Mouse (Mus musculus) heart, embryonic 11.5 days (tissue): ENCODE results near the gene Plk3. TPM values are rescaled to one million over a fixed set of nuclear protein-coding genes. Genes with fewer than 3 reads are reported as not detected.
A peak's percentile ranks its signal among the peaks of the same experiment; 100 is the strongest.

Experiments used
- ATAC-seq: fragments of 200-750 bp; cut with Nextera tagmentation; replicated peaks from 2 replicates; pipeline ENCODE4 v1.8.0; 2017; ENCODE audit warnings: moderate library complexity; ENCODE audit not compliant: insufficient number of reproducible peaks, low FRiP score, low TSS enrichment
- H3K27ac ChIP-seq: fragments of 300-500 bp; sonication (generic); 2 replicates; pipeline ENCODE4 v1.5.1; 2014; ENCODE audit warnings: mild to moderate bottlenecking, low read depth, low read length
- H3K27me3 ChIP-seq: fragments of 300-500 bp; sonication (generic); 2 replicates; pipeline ENCODE4 v1.6.1; 2014; ENCODE audit warnings: mild to moderate bottlenecking, low read length, mixed read lengths; ENCODE audit not compliant: control insufficient read depth, insufficient read depth
- H3K36me3 ChIP-seq: fragments of 300-500 bp; sonication (generic); 2 replicates; pipeline ENCODE4 v1.6.1; 2014; ENCODE audit warnings: mild to moderate bottlenecking, low read length, moderate library complexity, mixed read lengths; ENCODE audit not compliant: control insufficient read depth, insufficient read depth
- H3K4me1 ChIP-seq: fragments of 300-500 bp; sonication (generic); 2 replicates; pipeline ENCODE4 v1.6.1; 2014; ENCODE audit warnings: low read length; ENCODE audit not compliant: control insufficient read depth, insufficient read depth
- H3K4me2 ChIP-seq: fragments of 300-500 bp; sonication (generic); 2 replicates; pipeline ENCODE4 v1.6.1; 2014; ENCODE audit warnings: mild to moderate bottlenecking, moderate library complexity
- H3K4me3 ChIP-seq: fragments of 300-500 bp; sonication (generic); 2 replicates; pipeline ENCODE4 v1.5.1; 2014; ENCODE audit warnings: low read depth, low read length
- H3K9ac ChIP-seq: fragments of 300-500 bp; sonication (generic); 2 replicates; pipeline ENCODE4 v1.6.1; 2014; ENCODE audit warnings: mild to moderate bottlenecking, low read depth, low read length, moderate library complexity
- H3K9me3 ChIP-seq: fragments of 300-500 bp; sonication (generic); replicated peaks from 2 replicates; pipeline ENCODE4 v1.6.1; 2016; ENCODE audit warnings: low read length; ENCODE audit not compliant: control insufficient read depth
- WGBS: fragments of 180-500 bp; shearing (Covaris S2); extraction: QIAGEN DNeasy Blood & Tissue Kit; methylation state at CpG from one replicate; pipeline ENCODE4 v1.1.7; 2014; ENCODE audit not compliant: insufficient replicate concordance; 5-methylcytosine and 5-hydroxymethylcytosine counted together
- polyA plus RNA-seq: library from polyadenylated mRNA; unstranded; fragments of >200 nt; fragmentation: Nextera tagmentation; extraction: Ambion mirVana; gene quantifications from 2 replicates; pipeline ENCODE4 v1.2.1, GENCODE M21; 2014

The Plk3 gene
- polyA plus RNA-seq, 1 experiment from 2014 or later: 1.3 TPM

DNA sequence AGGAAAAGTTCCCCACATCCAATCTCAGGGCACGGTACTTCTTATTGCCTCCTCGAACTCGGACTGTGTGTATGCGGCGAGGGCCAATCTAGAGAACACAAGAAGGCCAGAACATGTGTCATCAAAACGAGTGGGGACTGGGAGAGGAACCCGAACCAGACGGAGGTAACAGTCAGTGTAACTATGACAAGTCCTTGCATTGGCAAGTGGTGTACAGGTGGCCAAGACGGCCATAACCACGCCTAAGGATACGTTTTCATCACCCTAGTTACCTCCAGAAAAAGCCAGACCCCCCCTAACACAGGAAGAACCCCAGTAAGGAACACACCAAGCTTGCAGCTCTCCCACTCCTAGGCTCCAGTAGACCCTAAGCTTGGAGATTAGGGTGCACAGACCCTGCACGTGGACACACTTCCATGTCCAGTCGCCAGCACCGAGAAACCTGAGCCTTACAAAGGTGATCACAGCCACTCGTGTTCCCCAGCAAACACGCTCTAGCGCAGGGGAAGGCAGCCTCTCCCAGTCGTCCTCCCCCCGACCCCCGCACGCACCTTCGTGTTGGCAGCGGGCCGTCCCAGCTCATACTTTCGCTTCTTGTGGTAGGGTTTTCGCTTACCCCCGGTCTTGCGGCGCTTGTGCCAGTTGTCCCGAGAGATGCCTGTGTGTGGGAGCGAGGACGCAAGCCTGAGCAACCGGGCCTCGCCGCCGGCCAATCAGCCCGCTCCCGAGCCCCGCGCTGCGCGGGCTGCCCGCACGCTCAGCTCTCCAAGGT, 21.4 kb upstream of the Plk3 start:
- WGBS: 1% methylated on average over 44 of the region's 44 CpGs
- Histone ChIP-seq H3K4me3 (peak overlapping the region; percentile 78), H3K27ac (peak overlapping the region; percentile 91), H3K27me3 (no peaks in the 10 kb centered on the region), H3K9ac (peak overlapping the region; percentile 90), H3K4me2 (peak overlapping the region; percentile 75), H3K36me3 (peaks cover 32% of the 10 kb centered on the region), H3K9me3 (no peaks in the 10 kb centered on the region), H3K4me1 (peaks cover 15% of the 10 kb centered on the region; the same call in 1 of the 2 replicates)
- ATAC-seq: peak; percentile 9; the same call in 1 of the 2 replicates

DNA sequence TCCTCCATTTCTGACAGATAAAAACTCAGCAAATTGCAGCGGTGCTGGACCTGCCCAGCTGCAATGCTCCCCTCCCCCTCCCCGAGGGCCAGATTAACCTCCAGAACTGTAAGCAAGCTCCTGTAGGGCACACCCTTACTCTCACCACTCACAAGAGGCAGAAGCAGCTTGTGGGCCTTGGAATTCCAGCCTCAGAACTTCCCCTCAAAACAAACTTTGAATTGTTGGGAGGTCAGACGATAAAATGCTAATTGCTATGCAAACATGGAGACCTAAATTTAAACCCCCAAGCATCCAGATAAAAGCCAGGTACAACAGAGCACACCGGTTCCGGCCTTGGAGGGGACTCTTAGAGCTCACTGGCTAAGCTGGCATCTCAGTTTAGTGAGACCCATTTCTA, 19.0 kb upstream of the Plk3 start:
- no peak overlapping the region for H3K27ac ChIP-seq
- H3K36me3 ChIP-seq: peaks cover 34% of the 10 kb centered on the region
- no peak for ATAC-seq
- no peak overlapping the region for H3K4me3 ChIP-seq
- H3K4me1 ChIP-seq: peaks cover 15% of the 10 kb centered on the region; the same call in 1 of the 2 replicates
- H3K9ac ChIP-seq: no peak overlapping the region
- WGBS: 75% methylated on average over 5 of the region's 5 CpGs
- no peaks in the 10 kb centered on the region for H3K27me3 ChIP-seq
- H3K9me3 ChIP-seq: no peaks in the 10 kb centered on the region
- H3K4me2 ChIP-seq: no peak overlapping the region

DNA sequence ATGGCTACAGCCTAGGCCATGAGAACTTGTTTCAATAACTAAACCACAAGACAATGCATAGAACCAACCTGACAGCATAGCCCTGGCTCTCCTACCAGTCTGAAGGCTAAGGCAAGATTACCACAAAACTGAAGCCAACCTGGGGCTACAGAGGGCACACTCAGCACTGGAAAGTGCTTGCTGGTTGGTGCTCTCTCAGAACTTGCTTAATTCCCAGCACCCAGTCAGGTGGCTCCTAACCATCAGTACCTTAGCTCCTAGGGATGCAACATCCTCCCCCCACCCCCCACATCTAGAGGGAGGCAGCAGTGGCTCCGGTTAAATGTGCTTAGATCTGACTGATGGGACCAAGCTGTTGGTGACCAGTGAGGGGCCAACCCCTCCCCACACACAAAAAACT, 17.7 kb upstream of the Plk3 start:
- Histone ChIP-seq H3K9me3 (no peaks in the 10 kb centered on the region), H3K27ac (no peak overlapping the region), H3K27me3 (no peaks in the 10 kb centered on the region), H3K4me3 (no peak overlapping the region), H3K9ac (peak overlapping the region; percentile 34; the same call in 1 of the 2 replicates), H3K4me1 (peaks cover 15% of the 10 kb centered on the region; the same call in 1 of the 2 replicates), H3K4me2 (no peak overlapping the region), H3K36me3 (peaks cover 34% of the 10 kb centered on the region)
- ATAC-seq: no peak
- WGBS: 61% methylated on average over 1 of the region's 1 CpGs

DNA sequence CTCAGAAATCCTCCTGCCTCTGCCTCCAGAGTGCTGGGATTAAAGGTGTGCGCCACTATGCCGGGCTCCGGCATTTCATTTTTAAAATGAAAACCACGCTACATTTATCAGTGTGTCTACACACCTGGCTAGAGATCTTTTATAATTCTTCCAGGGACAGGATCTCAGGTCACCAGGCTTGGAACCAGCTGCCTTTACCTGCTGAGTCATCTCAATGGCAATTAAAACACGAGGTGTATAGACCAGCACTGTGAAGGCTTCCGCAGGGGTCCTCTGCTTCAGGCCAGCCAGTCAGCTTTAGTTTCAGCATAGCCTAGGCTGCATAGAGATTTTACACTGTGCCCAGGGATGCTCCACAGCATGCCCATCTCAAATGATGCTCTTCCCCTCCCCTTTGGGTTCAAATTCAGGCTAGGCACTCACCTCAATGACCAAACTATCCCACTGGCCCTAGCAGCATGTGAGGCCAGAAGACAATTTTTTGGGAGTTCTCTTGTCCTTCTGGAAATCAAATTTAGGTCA, 16.5 kb upstream of the Plk3 start:
- Histone ChIP-seq H3K36me3 (peaks cover 34% of the 10 kb centered on the region), H3K4me3 (no peak overlapping the region), H3K27ac (no peak overlapping the region), H3K9ac (no peak overlapping the region), H3K27me3 (no peaks in the 10 kb centered on the region), H3K4me2 (no peak overlapping the region), H3K9me3 (no peaks in the 10 kb centered on the region), H3K4me1 (peaks cover 15% of the 10 kb centered on the region; the same call in 1 of the 2 replicates)
- no peak for ATAC-seq
- WGBS: 86% methylated on average over 6 of the region's 6 CpGs

DNA sequence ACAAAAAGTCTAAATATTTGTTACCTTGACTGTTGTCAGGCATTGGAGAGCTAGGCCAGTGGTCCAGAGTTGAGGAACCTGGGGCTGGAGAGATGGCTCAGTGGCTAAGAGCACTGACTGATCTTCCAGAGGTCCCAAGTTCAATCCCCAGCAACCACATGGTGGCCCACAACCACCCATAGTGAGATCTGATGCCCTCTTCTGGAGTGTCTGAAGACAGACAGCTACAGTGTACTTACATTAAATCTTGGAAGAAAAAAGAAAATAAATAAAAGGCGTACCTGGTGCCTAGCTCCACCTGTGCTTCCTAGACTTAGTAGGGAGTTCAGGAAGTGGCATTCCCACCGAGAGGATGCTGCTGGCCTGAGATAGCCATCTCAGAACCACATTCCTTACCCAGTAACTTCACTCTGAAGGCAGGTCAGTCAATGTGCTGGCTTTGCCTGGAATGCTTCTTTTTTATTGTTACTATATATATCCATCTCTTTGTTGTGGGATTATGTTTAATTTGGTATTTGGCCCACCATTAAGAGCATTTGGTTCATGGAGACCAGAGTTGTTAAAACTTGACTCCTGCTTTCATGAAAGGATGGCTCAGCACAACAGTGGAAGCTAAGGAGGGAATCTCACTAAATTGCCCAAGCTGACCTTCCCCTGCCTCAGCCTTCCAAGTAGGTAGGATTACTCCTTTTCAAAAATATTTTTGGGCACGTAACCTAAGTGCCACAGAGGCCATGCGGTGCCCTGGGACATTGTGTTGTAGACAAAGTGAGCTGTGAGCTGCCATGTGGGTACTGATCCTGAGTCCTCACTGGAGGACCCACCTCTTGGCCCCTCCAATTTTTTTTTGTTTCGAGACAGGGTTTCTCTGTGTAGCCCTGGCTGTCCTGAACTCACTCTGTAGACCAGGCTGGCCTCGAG, 15.8 kb upstream of the Plk3 start:
- no peak overlapping the region for H3K27ac ChIP-seq
- WGBS: 65% methylated on average over 6 of the region's 6 CpGs

DNA sequence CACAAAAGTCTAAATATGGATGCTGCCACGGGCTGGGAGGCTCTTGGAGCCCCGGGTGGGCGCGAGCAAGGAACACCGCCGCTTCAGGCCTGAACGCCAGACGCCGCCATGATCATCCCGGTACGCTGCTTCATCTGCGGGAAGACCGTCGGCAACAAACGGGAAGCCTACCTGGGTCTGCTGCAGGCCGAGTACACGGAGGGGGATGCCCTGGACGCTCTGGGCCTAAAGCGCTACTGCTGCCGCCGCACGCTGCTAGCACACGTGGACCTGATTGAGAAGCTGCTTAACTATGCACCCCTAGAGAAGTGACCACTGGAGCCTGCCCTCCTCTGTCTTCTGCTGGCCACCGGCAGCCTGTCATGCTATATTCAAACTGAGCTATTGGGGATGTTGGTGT, 15.1 kb upstream of the Plk3 start:
- 67% methylated on average over 24 of the region's 24 CpGs for WGBS
- Histone ChIP-seq H3K27ac (no peak overlapping the region), H3K4me3 (no peak overlapping the region), H3K36me3 (peaks cover 28% of the 10 kb centered on the region), H3K4me2 (no peak overlapping the region), H3K9me3 (no peaks in the 10 kb centered on the region), H3K9ac (no peak overlapping the region), H3K4me1 (peaks cover 10% of the 10 kb centered on the region; the same call in 1 of the 2 replicates), H3K27me3 (no peaks in the 10 kb centered on the region)
- ATAC-seq: no peak

More for the DNA sequence above, 15.8 kb upstream of the Plk3 start:
- Histone ChIP-seq H3K9me3 (no peaks in the 10 kb centered on the region), H3K9ac (no peak overlapping the region), H3K27me3 (no peaks in the 10 kb centered on the region), H3K36me3 (peaks cover 34% of the 10 kb centered on the region), H3K4me1 (peaks cover 13% of the 10 kb centered on the region; the same call in 1 of the 2 replicates), H3K4me2 (no peak overlapping the region), H3K4me3 (no peak overlapping the region)
- ATAC-seq: 0 out of 2 replicates have a peak, but pooled peaks have one; percentile 21

DNA sequence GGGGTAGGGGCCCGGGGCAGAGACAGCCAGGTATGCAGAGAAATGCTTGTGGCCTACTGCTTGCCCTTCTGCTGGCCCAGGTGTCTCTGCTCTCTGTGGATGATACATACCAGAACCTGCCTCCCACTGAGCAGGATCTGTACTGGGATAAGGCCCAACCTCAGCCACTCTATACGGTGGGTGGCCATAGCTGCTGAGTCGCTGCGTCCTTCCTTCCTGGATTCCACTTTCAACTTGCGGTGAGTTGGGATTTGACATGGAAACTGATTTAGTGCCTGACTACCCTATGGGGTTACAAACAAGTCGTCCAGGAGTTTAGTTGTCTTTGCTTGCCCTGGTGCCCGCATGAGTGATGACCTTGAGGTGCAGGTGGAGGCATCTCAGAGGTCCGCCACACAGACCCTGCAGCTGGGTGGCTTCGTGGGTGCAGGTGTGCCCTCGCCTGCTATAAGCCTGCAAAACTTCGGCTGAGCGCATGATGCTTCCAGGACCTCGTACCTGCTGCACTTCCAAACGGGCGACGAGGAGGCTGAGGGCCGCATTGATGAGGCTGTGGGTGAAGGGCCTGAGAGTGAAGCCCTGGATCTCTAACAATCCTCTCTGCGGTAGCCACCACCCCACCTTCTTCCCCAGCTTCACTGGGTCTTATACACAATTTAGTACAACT, 14.4 kb upstream of the Plk3 start:
- Histone ChIP-seq H3K4me2 (no peak overlapping the region), H3K9ac (no peak overlapping the region), H3K27me3 (no peaks in the 10 kb centered on the region), H3K9me3 (no peaks in the 10 kb centered on the region), H3K36me3 (peaks cover 24% of the 10 kb centered on the region), H3K27ac (no peak overlapping the region), H3K4me3 (no peak overlapping the region), H3K4me1 (peaks cover 4% of the 10 kb centered on the region; the same call in 1 of the 2 replicates)
- ATAC-seq: no peak
- whole genome bisulfite sequencing: 81% methylated on average over 18 of the region's 18 CpGs

DNA sequence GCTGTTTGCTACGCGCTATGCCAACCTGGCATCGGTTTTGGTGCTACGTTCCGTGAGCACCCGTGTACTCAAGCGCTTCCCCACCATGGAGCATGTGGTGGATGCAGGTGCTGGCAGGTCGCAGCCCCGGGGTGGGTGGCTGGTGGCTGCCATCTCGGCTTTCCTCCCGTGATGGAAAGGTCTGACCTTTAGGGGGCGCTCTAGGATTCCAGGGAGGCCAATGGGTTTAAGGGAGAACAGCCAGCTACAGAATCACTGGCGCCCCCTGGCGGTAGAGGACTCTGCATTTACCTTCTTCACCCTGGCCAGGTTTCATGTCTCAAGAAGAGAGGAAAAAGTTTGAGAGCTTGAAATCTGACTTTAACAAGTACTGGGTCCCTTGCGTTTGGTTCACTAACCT, 12.4 kb upstream of the Plk3 start:
- Histone ChIP-seq H3K4me2 (no peak overlapping the region), H3K27ac (no peak overlapping the region), H3K4me1 (no peaks in the 10 kb centered on the region), H3K36me3 (peaks cover 10% of the 10 kb centered on the region), H3K27me3 (no peaks in the 10 kb centered on the region), H3K9me3 (no peaks in the 10 kb centered on the region), H3K9ac (no peak overlapping the region), H3K4me3 (no peak overlapping the region)
- ATAC-seq: no peak
- WGBS: 31% methylated on average over 15 of the region's 15 CpGs
